Mouse (Mus musculus): ENCODE data around the gene Krt6b. TPM values are rescaled to one million over a fixed set of nuclear protein-coding genes. Genes with fewer than 3 reads are reported as not detected.
"Not testable (repeated sequence)": the region's sequence is repeated elsewhere in the genome, so short reads cannot be mapped to it uniquely, and the experiment has no call there.

Gene Krt6b
- polyA plus RNA-seq, 1 experiment from 2014 or later: not detected

GRCm38 (mm10) chr15:101697326-101698188 lies 17.5 kb upstream of the Krt6b start:
- ATAC-seq (no peak), DNase-seq (ENCODE audit: low read depth, low spot score) (no peak)
- in situ Hi-C loops (cut with MboI; ENCODE audit: low pct_unique_long_range_greater_than_20kb): no loop called here
- ChIA-PET POLR2A (no interaction called here), CTCF (interaction anchor here (1.5 kb wide), 1 partner anchor 39 kb away, joined by 3 read pairs; no protein-coding TSS in a partner anchor)
- H3K27me3 ChIP-seq: peaks cover 10% of the 10 kb centered on the region
- TF ChIP-seq CTCF (IDR thresholded peaks at IDR 0.05): no peak

- ChIA-PET POLR2A (no interaction called here), CTCF (no interaction called here)
- in situ Hi-C loops (cut with MboI; ENCODE audit: low pct_unique_long_range_greater_than_20kb): no loop called here
- ATAC-seq (no peak), DNase-seq (ENCODE audit: low read depth, low spot score) (no peak)
- TF ChIP-seq CTCF (IDR thresholded peaks at IDR 0.05): no peak
- peaks cover 23% of the 10 kb centered on the region for H3K27me3 ChIP-seq
Observed at GRCm38 (mm10) chr15:101694207-101694606, 14.1 kb upstream of the Krt6b start, which contains the start of gene Krt6a. Gene Krt6a (minus strand): TSS chr15:101694307.

GRCm38 (mm10) chr15:101690460-101690859 lies 10.4 kb upstream of the Krt6b start:
- ATAC-seq; in situ Hi-C loops (cut with MboI; ENCODE audit: low pct_unique_long_range_greater_than_20kb); POLR2A ChIA-PET; DNase-seq (ENCODE audit: low read depth, low spot score); CTCF ChIA-PET: not testable (repeated sequence)
- H3K27me3 ChIP-seq: peaks cover 32% of the 10 kb centered on the region

- TF ChIP-seq CTCF (IDR thresholded peaks at IDR 0.05): no peak
- peaks cover 51% of the 10 kb centered on the region for H3K27me3 ChIP-seq
- DNase-seq (ENCODE audit: low read depth, low spot score) (no peak), ATAC-seq (no peak)
- POLR2A ChIA-PET: no interaction called here
- CTCF ChIA-PET: no interaction called here
- in situ Hi-C loops (cut with MboI; ENCODE audit: low pct_unique_long_range_greater_than_20kb): no loop called here
Observed at GRCm38 (mm10) chr15:101688161-101688560, 8.1 kb upstream of the Krt6b start.

- H3K27me3 ChIP-seq: peaks cover 21% of the 10 kb centered on the region
Observed at GRCm38 (mm10) chr15:101675978-101676377, 4.1 kb downstream of the Krt6b start.

GRCm38 (mm10) chr15:101652736-101653265 lies 27.3 kb downstream of the Krt6b start:
- H3K27me3 ChIP-seq: peaks cover 49% of the 10 kb centered on the region
- ATAC-seq (no peak), DNase-seq (ENCODE audit: low read depth, low spot score) (no peak)
- TF ChIP-seq CTCF (IDR thresholded peaks at IDR 0.05): no peak
- ChIA-PET CTCF (no interaction called here), POLR2A (no interaction called here)
- in situ Hi-C loops (cut with MboI; ENCODE audit: low pct_unique_long_range_greater_than_20kb): no loop called here

More at GRCm38 (mm10) chr15:101675978-101676377, 4.1 kb downstream of the Krt6b start:
- in situ Hi-C loops (cut with MboI; ENCODE audit: low pct_unique_long_range_greater_than_20kb): loop anchor here (5.0 kb wide), 1 partner anchor 39 kb away; no protein-coding TSS in a partner anchor
- ChIA-PET POLR2A (no interaction called here), CTCF (no interaction called here)
- no peak for ATAC-seq
- DNase-seq (ENCODE audit: low read depth, low spot score): no peak
- no peak for TF ChIP-seq CTCF (IDR thresholded peaks at IDR 0.05)

- no peak for ATAC-seq
- ChIA-PET CTCF (no interaction called here), POLR2A (no interaction called here)
- TF ChIP-seq CTCF (IDR thresholded peaks at IDR 0.05): no peak
- H3K27me3 ChIP-seq: peaks cover 51% of the 10 kb centered on the region
- in situ Hi-C loops (cut with MboI; ENCODE audit: low pct_unique_long_range_greater_than_20kb): no loop called here
- no peak for DNase-seq (ENCODE audit: low read depth, low spot score)
Observed at GRCm38 (mm10) chr15:101647280-101647679, 32.8 kb downstream of the Krt6b start, which contains the start of gene Gm5478. Gene Gm5478 (minus strand): TSS chr15:101647380.

- no peak for TF ChIP-seq CTCF (IDR thresholded peaks at IDR 0.05)
- POLR2A ChIA-PET: no interaction called here
- no peak for DNase-seq (ENCODE audit: low read depth, low spot score)
- CTCF ChIA-PET: no interaction called here
- in situ Hi-C loops (cut with MboI; ENCODE audit: low pct_unique_long_range_greater_than_20kb): no loop called here
- no peak for ATAC-seq
- H3K27me3 ChIP-seq: peaks cover 19% of the 10 kb centered on the region
Observed at GRCm38 (mm10) chr15:101627884-101628283, 52.2 kb downstream of the Krt6b start, which contains the start of gene Gm5414. Gene Gm5414 (minus strand): TSS chr15:101628188.

Other genes starting within 250 kb of the Krt6b start
- not detected for gene Krt87, start 241.5 kb downstream of the Krt6b start, polyA plus RNA-seq (2021)
- gene Krt88, start 232.5 kb downstream of the Krt6b start, polyA plus RNA-seq (2021): not detected
- gene Krt81, start 216.5 kb downstream of the Krt6b start, polyA plus RNA-seq (2021): not detected
- gene Krt86, start 206.8 kb downstream of the Krt6b start, polyA plus RNA-seq (2021): not detected
- not detected for gene Krt83, start 188.8 kb downstream of the Krt6b start, polyA plus RNA-seq (2021)
- not detected for gene Gm49425, start 163.0 kb downstream of the Krt6b start, polyA plus RNA-seq (2021)
- not detected for gene Krt84, start 147.5 kb downstream of the Krt6b start, polyA plus RNA-seq (2021)
- not detected for gene Krt82, start 129.6 kb downstream of the Krt6b start, polyA plus RNA-seq (2021)
- gene Krt90, start 117.3 kb downstream of the Krt6b start, polyA plus RNA-seq (2021): 0.27 TPM
- gene Krt75, start 106.4 kb downstream of the Krt6b start, polyA plus RNA-seq (2021): not detected
- gene Gm5414, start 52.1 kb downstream of the Krt6b start, polyA plus RNA-seq (2021): not detected
- gene Gm5478, start 32.9 kb downstream of the Krt6b start, polyA plus RNA-seq (2021): not detected
- not detected for gene Krt6a, start 14.0 kb upstream of the Krt6b start, polyA plus RNA-seq (2021)
- gene Krt5, start 32.6 kb upstream of the Krt6b start, polyA plus RNA-seq (2021): 0.03 TPM
- not detected for gene Krt71, start 62.8 kb upstream of the Krt6b start, polyA plus RNA-seq (2021)
- gene Krt72, start 106.2 kb upstream of the Krt6b start, polyA plus RNA-seq (2021): not detected
- gene Krt73, start 122.1 kb upstream of the Krt6b start, polyA plus RNA-seq (2021): not detected
- not detected for gene Krt2, start 137.9 kb upstream of the Krt6b start, polyA plus RNA-seq (2021)
- not detected for gene Krt1, start 170.5 kb upstream of the Krt6b start, polyA plus RNA-seq (2021)
- not detected for gene Krt77, start 189.4 kb upstream of the Krt6b start, polyA plus RNA-seq (2021)
- not detected for gene Krt76, start 212.6 kb upstream of the Krt6b start, polyA plus RNA-seq (2021)
- 0.19 TPM for gene Krt4, start 244.4 kb upstream of the Krt6b start, polyA plus RNA-seq (2021)

Measured in Patski (cell line).